Mouse (Mus musculus) v-Abl transformed pro-B cells (cell line): ENCODE measurements around the gene Crim1.

ENCODE experiments used
- in situ Hi-C, 2 experiments: fragments of 400-800 bp; cut with MboI; formaldehyde crosslinking; loops; one replicate each; pipeline ENCODE4 v1.15.1; 2025; ENCODE audit not compliant: unreplicated experiment in 2 of 2

Gene Crim1

DNA sequence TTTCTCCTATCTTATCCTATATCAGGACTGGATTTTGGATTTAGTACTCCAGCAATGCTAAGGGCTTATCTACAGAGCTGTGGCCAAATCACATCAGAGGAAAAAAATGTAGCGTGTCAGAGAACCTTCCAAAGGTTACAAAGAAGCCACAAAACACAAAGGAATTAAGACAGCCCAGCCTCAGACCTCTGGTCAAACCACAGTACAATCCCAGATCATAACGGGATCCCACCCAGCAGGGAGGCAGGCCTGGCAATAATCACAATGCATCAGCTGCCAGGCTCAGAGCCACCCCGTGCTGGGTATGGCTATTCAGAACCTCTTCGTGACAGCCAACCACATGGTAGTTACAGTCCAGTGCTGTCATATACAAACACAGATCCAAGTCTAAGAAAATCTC, 201.7 kb downstream of the Crim1 start:
- in situ Hi-C loops: no loop called here

DNA sequence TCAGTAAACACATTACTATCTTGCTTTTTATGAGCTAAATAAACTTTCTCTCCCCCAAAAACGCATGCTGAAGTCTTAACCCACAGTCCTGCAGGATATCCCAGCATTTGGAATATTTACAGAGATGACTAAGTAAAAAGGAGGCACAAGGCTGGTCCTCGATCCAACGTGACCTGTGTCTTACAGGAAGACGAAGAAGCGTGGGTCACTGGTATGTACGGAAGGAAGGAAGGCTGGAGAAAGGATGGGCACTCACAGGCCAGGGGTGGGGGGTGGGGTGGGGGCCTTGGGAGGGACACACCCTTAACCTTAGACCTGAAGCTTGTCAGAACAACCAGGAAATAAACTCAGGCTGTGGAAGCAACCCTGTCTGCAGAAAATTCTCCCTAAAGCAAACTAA, 202.1 kb downstream of the Crim1 start:
- in situ Hi-C loops: no loop called here

DNA sequence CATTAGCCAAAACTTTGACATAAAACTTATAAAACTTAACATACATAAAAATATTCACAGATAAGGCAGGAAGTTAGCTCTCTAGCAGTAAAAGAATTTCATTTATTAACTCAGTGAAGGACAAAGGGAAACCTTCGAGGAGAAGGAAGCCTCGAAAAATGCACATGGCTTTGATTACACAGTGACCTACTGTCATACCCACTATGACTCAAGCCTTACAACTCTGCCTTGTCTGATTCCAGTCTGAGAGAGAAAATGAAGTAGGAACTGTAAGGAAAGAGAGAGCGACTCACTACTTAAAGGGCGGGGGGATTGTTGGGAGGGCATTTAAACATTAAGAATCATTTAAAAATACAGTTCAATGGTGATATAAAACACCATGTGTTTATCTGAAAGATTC, 203.2 kb downstream of the Crim1 start:
- in situ Hi-C loops: no loop called here

DNA sequence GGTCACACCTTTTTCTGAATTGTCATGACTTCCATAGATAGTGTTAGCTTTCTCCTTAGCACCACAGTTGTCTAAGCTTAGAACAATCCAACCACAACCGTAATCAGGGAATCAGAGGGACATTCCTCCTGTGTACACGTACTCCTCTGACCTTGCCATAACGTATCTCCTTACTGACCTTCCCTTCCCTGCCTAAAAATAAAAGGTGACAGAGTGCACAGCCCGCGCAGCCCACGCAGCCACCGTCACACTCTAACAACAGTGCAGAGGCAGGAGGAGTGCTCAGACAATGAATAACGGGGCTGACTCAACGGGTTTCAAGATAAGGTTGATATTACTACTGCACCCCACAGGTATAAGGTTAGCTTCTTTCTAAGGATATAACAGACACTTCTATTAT, 203.8 kb downstream of the Crim1 start:
- in situ Hi-C loops: no loop called here

DNA sequence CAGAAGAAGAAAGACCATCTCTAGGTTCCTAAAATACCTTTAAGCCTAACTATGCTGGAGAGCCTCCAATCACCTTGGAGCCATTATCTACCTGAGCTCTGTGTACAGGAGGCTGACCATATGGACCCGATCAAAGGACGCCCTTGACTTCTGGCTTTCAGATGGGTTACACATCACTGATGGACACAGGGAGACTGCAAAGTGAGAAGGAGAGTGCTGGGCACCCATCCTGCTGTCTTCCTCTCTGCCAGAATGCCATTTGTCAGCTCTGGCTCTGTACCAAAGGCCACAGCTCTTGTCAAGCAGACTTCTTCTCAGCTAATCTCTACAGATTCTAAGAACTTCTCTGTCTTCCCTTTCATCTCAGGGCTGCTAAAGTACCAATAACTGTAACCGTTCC, 205.3 kb downstream of the Crim1 start:
- in situ Hi-C loops: no loop called here

DNA sequence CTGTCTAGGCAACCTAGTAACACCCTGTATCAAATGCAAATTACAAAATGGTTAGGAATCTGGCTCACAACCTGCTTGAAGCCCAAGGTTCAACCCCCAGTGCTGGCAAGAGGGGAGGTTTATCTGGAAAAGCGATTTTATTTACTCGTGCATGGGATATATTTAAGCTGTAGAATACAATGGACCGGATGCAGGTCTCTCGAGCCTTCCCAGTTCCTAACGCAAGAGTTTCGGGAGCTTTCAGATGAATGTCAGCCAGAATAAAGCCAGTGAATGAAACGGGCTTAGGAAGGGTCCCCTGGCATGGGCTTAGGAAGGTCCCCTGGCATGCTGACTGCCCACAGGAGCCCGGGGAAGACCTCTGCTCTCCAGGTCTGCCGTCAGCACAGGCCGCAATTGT, 206.8 kb downstream of the Crim1 start:
- in situ Hi-C loops: no loop called here

DNA sequence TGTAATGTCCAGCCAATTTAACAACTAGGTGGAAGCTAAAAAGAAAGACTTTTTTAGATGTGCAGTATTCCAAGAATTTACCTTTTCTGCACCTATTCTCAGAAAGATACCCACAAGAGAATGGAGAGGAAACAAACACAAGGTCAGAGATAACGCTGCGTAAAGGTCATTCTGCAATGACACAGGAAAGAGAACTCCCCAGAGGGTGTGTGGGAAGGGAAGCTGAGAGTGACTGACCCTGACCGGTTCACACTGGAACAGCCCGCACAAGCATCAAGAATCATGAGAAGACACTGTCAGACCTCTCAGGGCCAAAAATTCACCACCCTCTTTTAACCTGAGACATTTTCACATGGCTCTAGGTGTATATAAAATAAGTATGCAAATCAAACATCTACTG, 207.5 kb downstream of the Crim1 start:
- in situ Hi-C loops: no loop called here

DNA sequence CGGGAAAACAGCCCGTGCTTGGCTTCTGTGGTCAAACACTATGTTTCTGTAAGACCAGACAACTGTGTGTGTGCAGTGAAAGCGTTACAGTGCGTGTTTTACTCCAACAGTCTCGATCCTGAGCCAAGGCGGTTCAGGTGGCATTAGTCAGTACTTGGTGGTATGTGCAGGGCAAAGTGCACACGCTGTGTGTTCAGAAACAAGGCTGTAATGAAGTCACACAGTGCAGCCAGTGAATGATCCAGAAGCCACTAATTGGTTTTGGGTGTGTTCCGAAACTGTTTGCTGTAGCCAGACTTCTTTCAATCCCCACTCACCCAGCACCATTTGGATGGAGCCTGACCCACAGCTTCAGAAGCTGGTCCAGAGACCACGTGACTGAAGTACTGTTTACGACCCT, 208.3 kb downstream of the Crim1 start:
- in situ Hi-C loops: no loop called here

GRCm38 (mm10) chr17:78409900-78410299, 209.9 kb downstream of the Crim1 start:
- in situ Hi-C loops: loop anchor here in 1 of 2 experiments (10.0 kb wide), 1 partner anchor 45 kb away; no protein-coding TSS in a partner anchor

DNA sequence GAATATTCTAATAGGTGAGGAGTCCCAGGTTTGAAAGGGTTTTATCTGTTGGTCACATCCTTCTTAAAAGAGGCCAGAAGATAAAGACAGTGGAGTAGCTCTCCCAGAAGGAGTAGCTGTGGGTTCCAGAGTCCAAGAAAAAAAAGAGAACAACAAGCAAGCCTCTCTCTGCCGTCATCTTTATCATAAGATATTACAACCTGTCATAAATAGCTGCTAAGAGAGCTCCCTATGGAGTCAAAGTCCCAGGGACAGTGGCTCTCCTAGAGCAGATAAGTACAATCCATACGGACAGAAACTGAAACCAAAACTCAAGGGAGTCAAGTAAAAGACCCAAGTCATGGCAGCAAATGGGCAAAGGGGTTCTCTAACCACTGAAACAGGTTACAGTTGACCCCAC, 215.2 kb downstream of the Crim1 start:
- in situ Hi-C loops: loop anchor here in 1 of 2 experiments (10.0 kb wide), 1 partner anchor 50 kb away; no protein-coding TSS in a partner anchor

DNA sequence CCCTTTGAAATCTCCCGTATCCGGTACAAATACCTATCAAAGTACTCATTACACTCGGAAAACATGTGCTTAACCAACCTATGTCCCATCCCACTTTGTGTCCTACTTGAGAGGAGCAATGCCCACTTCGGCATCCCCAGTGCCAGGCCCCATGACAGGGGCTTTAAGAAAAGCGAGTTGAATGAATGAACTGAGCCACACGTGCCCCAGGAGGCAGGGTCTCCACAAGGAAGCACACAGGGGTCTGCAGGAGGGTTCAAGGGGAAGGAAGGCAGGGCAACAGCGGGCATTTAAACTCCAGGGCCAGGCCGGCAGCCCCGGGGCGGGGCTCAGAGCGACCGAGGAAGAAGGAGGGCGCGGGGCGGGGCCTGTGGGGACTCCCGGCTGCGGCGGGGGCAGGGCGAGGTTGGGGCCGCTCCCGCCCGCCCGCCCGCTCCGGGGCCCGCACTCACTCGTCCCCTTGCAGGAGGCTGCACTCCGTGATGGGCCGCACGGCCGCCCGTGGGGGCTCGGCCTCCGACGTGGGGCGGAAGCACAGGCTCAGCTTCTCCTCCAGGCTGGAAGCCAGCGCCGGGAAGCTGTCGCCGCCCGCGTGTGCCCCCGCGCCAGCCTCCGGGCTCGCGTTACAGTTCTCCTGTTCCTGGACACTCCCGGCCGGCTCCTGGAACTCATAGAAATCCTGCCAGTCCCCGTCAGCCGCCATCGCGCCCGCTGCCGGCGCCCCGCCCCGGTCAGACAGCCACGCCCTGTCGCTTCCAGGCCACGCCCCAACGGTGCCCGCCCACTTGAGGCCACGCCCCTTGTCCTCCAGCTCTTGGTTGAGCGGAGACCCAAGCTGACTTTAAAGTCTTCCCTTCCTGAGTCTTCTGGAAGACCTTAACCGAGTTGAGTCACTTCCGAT, 217.6 kb downstream of the Crim1 start, which contains the start of gene Fez2:
Gene Fez2 (minus strand): TSS at position 772 of the 901 bp plus-strand sequence.
- in situ Hi-C loops: loop anchor here in 1 of 2 experiments (10.0 kb wide), 1 partner anchor 53 kb away; no protein-coding TSS in a partner anchor

- in situ Hi-C loops: loop anchor here in 1 of 2 experiments (10.0 kb wide), 1 partner anchor 54 kb away; no protein-coding TSS in a partner anchor
Observed at GRCm38 (mm10) chr17:78419216-78419615, 219.2 kb downstream of the Crim1 start.

DNA sequence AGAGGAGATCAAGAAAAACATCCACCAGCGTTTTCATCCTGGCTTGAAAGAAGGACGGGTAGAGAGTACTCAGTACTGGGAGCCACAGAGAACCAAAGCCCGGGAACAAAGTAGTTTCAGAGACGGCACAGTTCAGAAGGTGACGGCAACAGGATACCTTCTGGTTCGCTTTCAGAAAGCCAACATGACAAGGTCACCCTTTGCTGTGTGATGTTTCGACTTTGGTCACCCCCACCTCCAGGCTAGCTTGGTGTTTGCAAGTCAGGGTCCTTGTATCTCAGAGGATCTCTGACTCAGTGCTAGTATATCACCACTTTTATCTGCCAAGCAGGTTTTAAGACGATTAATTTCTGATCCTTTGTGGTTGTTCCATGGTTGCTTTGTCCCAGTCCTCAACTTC, 225.0 kb downstream of the Crim1 start:
- in situ Hi-C loops: loop anchor here in 1 of 2 experiments (25.0 kb wide), 1 partner anchor 963 kb away; no protein-coding TSS in a partner anchor
